Mouse (Mus musculus) limb, embryonic 11.5 days (tissue): Measurements from ENCODE around the gene B230217C12Rik. TPM values are rescaled to one million over a fixed set of nuclear protein-coding genes. Genes with fewer than 3 reads are reported as not detected.

Experiments used
- ATAC-seq: fragments of 200-750 bp; cut with Nextera tagmentation; 2 replicates; pipeline ENCODE4 v1.8.0; 2017; ENCODE audit warnings: low read depth; ENCODE audit not compliant: insufficient number of reproducible peaks, low FRiP score, low TSS enrichment
- DNase-seq: peaks from one replicate; pipeline ENCODE4 v3.0.0-alpha.2; 2015; ENCODE audit warnings: low spot score
- H3K27ac ChIP-seq: fragments of 300-500 bp; sonication (generic); replicated peaks from 2 replicates; pipeline ENCODE4 v1.5.1; 2014; ENCODE audit warnings: low read depth, mild to moderate bottlenecking, low read length
- H3K27me3 ChIP-seq: fragments of 300-500 bp; sonication (generic); 2 replicates; pipeline ENCODE4 v1.6.1; 2014; ENCODE audit warnings: mild to moderate bottlenecking, low read length, mixed read lengths; ENCODE audit not compliant: control insufficient read depth, insufficient read depth
- H3K36me3 ChIP-seq: fragments of 300-500 bp; sonication (generic); 2 replicates; pipeline ENCODE4 v1.6.1; 2014; ENCODE audit warnings: mild to moderate bottlenecking, low read length, moderate library complexity, mixed read lengths; ENCODE audit not compliant: control insufficient read depth, insufficient read depth
- H3K4me1 ChIP-seq: fragments of 300-500 bp; sonication (generic); 2 replicates; pipeline ENCODE4 v1.6.1; 2014; ENCODE audit warnings: low read length, mixed read lengths; ENCODE audit not compliant: control insufficient read depth, insufficient read depth
- H3K4me2 ChIP-seq: fragments of 300-500 bp; sonication (generic); 2 replicates; pipeline ENCODE4 v1.6.1; 2014; ENCODE audit warnings: low read depth, mild to moderate bottlenecking, moderate library complexity; ENCODE audit not compliant: severe bottlenecking
- H3K4me3 ChIP-seq: fragments of 300-500 bp; sonication (generic); 2 replicates; pipeline ENCODE4 v1.5.1; 2014; ENCODE audit warnings: low read depth, low read length
- H3K9ac ChIP-seq: fragments of 300-500 bp; sonication (generic); 2 replicates; pipeline ENCODE4 v1.6.1; 2014; ENCODE audit warnings: mild to moderate bottlenecking, low read length
- H3K9me3 ChIP-seq: fragments of 300-500 bp; sonication (generic); 2 replicates; pipeline ENCODE4 v1.6.1; 2016; ENCODE audit warnings: low read length; ENCODE audit not compliant: control insufficient read depth
- WGBS: fragments of 180-500 bp; shearing (Covaris S2); extraction: QIAGEN DNeasy Blood & Tissue Kit; methylation state at CpG from one replicate; pipeline ENCODE4 v1.1.7; 2014; 5-methylcytosine and 5-hydroxymethylcytosine counted together
- polyA plus RNA-seq: library from polyadenylated mRNA; unstranded; fragments of >200 nt; fragmentation: Nextera tagmentation; extraction: Ambion mirVana; gene quantifications from 2 replicates; pipeline ENCODE4 v1.2.1, GENCODE M21; 2014

The B230217C12Rik gene
- 15.9 and 17.4 TPM in 2 replicates for polyA plus RNA-seq

GRCm38 (mm10) chr11:97840539-97840954 lies at the start of gene B230217C12Rik:
B230217C12Rik (plus strand) TSS chr11:97840780.
- Histone ChIP-seq H3K36me3 (peaks cover 5% of the 10 kb centered on the region; the same call in 1 of the 2 replicates), H3K4me2 (peak within 1 kb of the TSS; percentile 38), H3K9me3 (no peaks in the 10 kb centered on the region), H3K4me3 (peak within 1 kb of the TSS; percentile 45), H3K9ac (peak within 1 kb of the TSS; percentile 75), H3K27ac (peak within 1 kb of the TSS; percentile 73), H3K4me1 (peaks cover 6% of the 10 kb centered on the region; the same call in 1 of the 2 replicates), H3K27me3 (no peaks in the 10 kb centered on the region)
- ATAC-seq, result no peak
- WGBS, result under 1% methylated on average over 6 of the region's 6 CpGs
- DNase-seq, result peak; percentile 62

GRCm38 (mm10) chr11:97793165-97793564 lies 47.4 kb upstream of the B230217C12Rik start:
- no peaks in the 10 kb centered on the region for H3K27me3 ChIP-seq
- H3K4me3 ChIP-seq, result no peak overlapping the region
- no peak overlapping the region for H3K4me2 ChIP-seq
- DNase-seq, result peak; percentile 40
- H3K9me3 ChIP-seq, result no peaks in the 10 kb centered on the region
- no peaks in the 10 kb centered on the region for H3K4me1 ChIP-seq
- ATAC-seq, result no peak
- H3K9ac ChIP-seq, result no peak overlapping the region
- no peaks in the 10 kb centered on the region for H3K36me3 ChIP-seq
- no peak overlapping the region for H3K27ac ChIP-seq
- 5% methylated on average over 2 of the region's 2 CpGs for WGBS

- no peaks in the 10 kb centered on the region for H3K36me3 ChIP-seq
- peaks cover 9% of the 10 kb centered on the region for H3K4me1 ChIP-seq
- WGBS, result 6% methylated on average over 6 of the region's 6 CpGs
- H3K4me2 ChIP-seq, result no peak overlapping the region
- no peak overlapping the region for H3K9ac ChIP-seq
- DNase-seq (peak; percentile 81), ATAC-seq (no peak)
- no peak overlapping the region for H3K4me3 ChIP-seq
- no peaks in the 10 kb centered on the region for H3K9me3 ChIP-seq
- H3K27ac ChIP-seq, result no peak overlapping the region
- no peaks in the 10 kb centered on the region for H3K27me3 ChIP-seq
Measured at GRCm38 (mm10) chr11:97796910-97797309, 43.7 kb upstream of the B230217C12Rik start.

DNA sequence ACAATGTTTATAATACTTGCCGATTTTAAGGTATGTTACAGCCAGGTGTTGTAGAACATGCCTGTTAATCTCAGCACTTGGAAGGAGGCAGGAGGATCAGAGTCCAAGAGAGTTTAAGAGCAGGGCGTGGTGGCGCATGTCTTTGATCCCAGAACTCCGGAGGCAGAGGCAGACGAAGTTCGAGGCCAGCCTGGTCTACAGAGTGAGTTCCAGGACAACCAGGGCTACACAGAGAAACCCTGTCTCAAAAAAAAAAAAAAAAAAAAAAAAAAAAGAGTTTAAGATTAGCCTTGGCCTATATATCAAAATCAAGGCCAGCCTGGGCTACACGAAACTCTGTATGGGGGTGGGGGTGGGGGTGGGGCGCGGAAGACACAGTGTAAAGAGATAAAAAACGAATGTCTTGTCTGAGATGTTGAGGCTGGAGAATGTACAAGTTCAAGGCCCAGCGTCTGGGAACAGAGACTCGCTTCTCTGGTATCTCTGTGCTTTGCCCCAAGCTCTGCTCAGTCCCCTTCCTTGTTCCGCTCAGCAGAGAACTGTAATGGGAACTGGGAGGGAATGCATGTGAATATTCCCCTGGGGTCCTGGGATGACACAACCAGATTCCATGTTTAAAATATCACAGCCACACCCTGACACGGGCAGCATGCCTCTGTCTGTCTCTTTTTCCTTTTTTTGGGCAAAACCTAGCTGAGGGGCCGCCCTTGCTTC lies 43.1 kb upstream of the B230217C12Rik start:
- Histone ChIP-seq H3K27me3 (no peaks in the 10 kb centered on the region), H3K9ac (no peak overlapping the region), H3K27ac (no peak overlapping the region), H3K9me3 (no peaks in the 10 kb centered on the region), H3K4me1 (peaks cover 15% of the 10 kb centered on the region), H3K4me2 (no peak overlapping the region), H3K4me3 (no peak overlapping the region), H3K36me3 (no peaks in the 10 kb centered on the region)
- ATAC-seq (no peak), DNase-seq (no peak)
- WGBS, result 55% methylated on average over 15 of the region's 15 CpGs

DNA sequence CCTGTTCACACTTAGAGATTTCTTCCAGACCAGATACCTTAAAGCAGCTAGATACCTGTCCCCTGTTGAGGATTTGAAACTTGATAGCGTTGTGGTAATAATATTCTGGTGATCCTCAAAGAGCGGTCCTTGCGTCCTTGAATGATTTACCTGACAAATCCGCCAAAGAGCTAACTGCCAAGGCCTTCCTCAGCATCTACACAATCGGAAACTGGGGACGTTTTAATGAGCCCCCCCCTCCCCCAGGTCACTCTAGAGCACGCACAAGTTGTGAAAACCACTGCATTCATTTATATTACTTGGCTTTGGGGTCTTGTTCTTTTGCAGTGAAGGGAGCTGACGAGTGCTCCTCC lies 42.5 kb upstream of the B230217C12Rik start:
- no peaks in the 10 kb centered on the region for H3K27me3 ChIP-seq
- H3K36me3 ChIP-seq, result no peaks in the 10 kb centered on the region
- ATAC-seq, result no peak
- WGBS, result 26% methylated on average over 8 of the region's 8 CpGs
- no peak overlapping the region for H3K9ac ChIP-seq
- H3K27ac ChIP-seq, result no peak overlapping the region
- H3K4me1 ChIP-seq, result peaks cover 15% of the 10 kb centered on the region
- no peak overlapping the region; the same call in 1 of the 2 replicates for H3K4me3 ChIP-seq
- DNase-seq, result no peak
- H3K4me2 ChIP-seq, result no peak overlapping the region
- H3K9me3 ChIP-seq, result no peaks in the 10 kb centered on the region

DNA sequence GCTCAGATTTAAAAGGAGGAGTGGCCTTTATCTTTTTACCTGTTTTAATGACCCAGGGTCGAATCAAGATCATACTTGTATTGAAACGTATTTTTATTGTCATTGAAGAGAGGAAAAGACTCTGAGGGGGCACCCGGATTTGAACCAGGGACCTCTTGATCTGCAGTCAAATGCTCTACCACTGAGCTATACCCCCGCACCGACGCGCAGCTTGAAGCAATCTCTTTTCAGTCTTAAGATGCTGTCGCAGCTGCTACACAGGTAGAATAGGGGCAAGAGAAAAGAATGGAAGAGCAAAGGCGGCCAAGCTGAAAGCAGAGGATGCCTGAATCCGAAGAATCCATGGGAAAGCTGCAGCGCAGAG lies 41.8 kb upstream of the B230217C12Rik start, which contains the start of gene Lasp1:
Gene Lasp1, plus strand, starts transcription at position 219 of the 364 bp plus-strand sequence.
- H3K9ac ChIP-seq, result peak within 1 kb of the TSS; percentile 91
- peaks cover 18% of the 10 kb centered on the region for H3K4me1 ChIP-seq
- peak within 1 kb of the TSS; percentile 85 for H3K4me2 ChIP-seq
- WGBS, result under 1% methylated on average over 11 of the region's 11 CpGs
- peak within 1 kb of the TSS; percentile 95 for H3K4me3 ChIP-seq
- DNase-seq (peak; percentile 97), ATAC-seq (peak; percentile 45)
- no peaks in the 10 kb centered on the region for H3K36me3 ChIP-seq
- no peaks in the 10 kb centered on the region for H3K9me3 ChIP-seq
- H3K27ac ChIP-seq, result peak within 1 kb of the TSS; percentile 96
- H3K27me3 ChIP-seq, result no peaks in the 10 kb centered on the region

DNA sequence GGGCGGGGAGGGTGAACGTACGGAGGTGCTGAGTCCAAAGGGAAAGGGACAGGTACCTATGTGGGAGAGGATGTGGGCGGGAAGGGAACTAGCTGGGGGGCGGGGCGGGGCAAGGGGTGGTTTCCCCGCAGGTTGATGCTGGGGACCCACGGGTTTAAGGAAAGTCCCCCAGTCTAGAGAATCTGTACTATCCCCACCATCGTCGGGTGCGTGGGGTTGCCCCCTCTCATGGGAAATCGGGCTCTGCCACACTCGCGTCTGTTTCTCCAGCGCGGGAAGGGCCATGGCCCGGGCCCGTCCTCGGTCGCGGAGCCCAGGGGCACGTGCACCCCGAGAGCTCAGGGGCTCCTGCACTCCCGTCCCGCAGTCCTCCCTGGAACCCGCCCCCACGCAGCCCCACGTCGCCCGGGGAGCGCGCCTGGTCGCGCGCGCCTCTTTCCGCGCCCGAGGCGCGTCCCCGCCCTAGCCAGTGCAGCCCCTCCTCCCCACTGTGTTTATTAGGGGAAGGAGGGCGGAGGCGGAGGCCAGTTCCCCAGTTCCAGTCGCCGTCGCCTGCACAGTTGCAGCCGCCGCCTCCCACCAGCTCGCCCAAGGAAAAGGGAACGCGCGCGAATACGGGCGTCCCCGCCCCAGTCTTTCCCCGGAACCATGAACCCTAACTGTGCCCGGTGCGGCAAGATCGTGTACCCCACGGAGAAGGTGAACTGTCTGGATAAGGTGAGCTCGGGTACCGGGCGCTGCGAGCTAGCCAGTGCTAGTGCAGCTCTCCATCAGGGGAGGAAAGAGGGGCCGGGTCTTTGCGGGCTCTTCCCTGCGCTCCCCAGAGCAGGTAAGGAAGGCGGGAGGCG lies 41.2 kb upstream of the B230217C12Rik start:
- Histone ChIP-seq H3K36me3 (no peaks in the 10 kb centered on the region), H3K4me1 (peaks cover 24% of the 10 kb centered on the region), H3K4me2 (peak overlapping the region; percentile 85), H3K27ac (peak overlapping the region; percentile 96), H3K9me3 (no peaks in the 10 kb centered on the region), H3K27me3 (no peaks in the 10 kb centered on the region), H3K9ac (peak overlapping the region; percentile 91), H3K4me3 (peak overlapping the region; percentile 95)
- DNase-seq, result peak; percentile 89
- ATAC-seq, result peak; percentile 70
- WGBS, result 0% methylated on average over 71 of the region's 71 CpGs

DNA sequence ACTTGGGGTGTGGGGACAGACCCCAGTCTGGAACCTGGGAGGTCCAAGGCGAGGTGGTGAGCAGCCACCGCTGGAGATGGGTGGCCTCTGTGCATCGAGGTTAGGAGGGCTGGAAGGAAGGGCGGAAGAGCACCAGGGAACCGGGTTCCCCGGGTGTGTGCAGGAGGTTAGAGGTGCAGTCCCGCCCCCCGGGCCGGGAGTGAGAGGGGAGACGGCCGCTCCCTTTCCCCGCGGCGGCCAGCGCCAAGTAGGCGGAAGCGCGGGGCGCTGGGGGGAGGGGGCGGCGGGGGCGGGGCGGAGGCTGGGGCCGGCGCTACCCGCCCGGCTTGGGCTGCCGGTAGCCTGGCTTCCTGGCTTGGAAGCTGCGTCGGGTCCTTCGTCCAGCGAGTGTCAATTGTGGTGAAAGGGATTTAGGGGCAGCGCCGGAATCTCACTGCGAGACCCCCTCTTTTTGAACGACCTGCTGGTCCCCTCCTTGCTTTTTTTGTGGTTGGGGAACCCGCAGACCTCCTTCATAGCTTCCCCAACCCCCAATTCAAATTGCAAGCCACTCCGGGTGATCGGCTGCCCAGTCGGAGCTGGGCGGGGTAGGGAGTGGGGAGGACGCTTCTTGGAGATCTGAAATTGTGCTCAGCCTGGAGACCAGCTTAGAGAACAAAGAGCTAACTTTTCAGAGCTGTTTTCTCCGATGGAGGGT lies 40.4 kb upstream of the B230217C12Rik start:
- peaks cover 31% of the 10 kb centered on the region for H3K4me1 ChIP-seq
- peak overlapping the region; percentile 85 for H3K4me2 ChIP-seq
- WGBS, result under 1% methylated on average over 20 of the region's 43 CpGs
- no peaks in the 10 kb centered on the region for H3K36me3 ChIP-seq
- peak; percentile 49; the same call in 1 of the 2 replicates for ATAC-seq
- no peaks in the 10 kb centered on the region for H3K9me3 ChIP-seq
- DNase-seq, result peak; percentile 80
- H3K27me3 ChIP-seq, result no peaks in the 10 kb centered on the region
- H3K4me3 ChIP-seq, result peak overlapping the region; percentile 95
- H3K9ac ChIP-seq, result peak overlapping the region; percentile 91
- peak overlapping the region; percentile 96 for H3K27ac ChIP-seq
